Mouse (Mus musculus): ENCODE results near the gene Osbp2.

DNA sequence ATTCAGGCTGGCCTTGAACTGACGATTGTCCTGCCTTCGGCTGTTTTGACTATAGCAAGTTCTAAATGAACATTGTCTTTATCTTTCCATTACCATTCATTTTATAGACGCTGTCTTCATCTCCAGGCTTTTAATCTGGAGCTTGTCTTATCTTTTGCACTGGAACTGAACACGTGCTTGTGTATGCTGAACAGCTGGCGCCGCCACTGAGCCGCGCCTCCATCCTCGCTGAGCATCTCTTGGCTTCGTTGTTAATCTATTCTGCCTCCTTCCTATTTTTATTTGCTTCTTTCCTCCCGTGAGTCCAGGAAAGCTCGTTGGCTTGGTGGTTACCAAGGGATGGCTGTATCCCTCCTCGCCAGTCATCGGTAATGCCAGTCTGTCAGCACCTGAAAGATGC, 153.5 kb downstream of the Osbp2 start:
- TF ChIP-seq POLR2A (IDR thresholded peaks at IDR 0.05; ENCODE audit: low read depth, low read length): no peak
- TF ChIP-seq CTCF (IDR thresholded peaks at IDR 0.05; ENCODE audit: extremely low read depth, insufficient read length, insufficient replicate concordance, low read depth, low read length): no peak

Measured in small intestine, adult 2 months (tissue).